Mouse (Mus musculus): ENCODE results near the gene Cdc14b.

The Cdc14b gene

DNA sequence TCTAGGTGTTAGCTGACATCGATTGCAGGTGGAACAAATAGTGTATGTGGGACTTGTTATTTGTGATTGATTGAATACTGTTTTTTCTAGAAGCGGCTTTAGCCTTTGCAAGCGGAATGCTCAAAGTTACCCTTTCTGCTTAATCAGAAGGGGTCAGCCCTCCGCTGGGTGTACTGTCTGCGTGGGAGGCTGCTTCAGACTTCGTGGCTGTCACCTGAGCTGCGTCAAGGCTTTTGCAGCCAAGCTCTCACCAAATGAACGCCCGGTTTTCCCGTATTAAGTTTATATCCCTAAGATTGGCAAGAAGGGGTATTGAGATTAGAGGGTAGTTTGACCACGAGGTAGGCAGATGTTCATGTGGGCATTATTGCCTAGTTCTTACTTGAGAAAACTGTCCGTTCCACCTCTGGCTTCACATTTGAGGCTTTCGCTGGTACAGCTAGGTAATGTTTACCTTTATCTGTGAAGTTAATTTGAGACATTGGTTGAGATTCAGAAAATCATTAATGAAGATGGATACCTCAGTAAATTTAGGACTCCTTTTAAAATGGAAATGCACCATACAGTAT, 111.9 kb downstream of the Cdc14b start:
- no peak for DNase-seq

DNA sequence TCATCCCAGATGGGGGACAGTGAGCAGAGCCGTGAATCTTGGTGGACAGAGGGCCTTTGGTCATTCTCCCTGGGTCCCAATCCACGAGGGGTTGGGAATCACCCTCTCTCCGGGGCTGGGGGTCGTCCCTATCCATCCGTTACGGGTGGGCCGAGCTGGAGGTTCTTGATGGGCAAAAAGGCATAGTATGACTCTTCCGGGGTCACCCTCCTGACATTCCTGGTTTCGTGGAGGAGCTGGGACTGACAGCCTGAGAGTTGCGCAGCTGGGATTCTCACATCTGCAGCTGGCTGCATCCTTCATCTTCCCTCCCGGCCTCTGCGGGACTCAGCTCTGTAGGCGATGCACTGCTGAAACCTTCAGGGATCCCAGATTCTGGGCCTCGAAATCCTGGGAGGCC, 112.5 kb downstream of the Cdc14b start:
- DNase-seq: peak; percentile 17

DNA sequence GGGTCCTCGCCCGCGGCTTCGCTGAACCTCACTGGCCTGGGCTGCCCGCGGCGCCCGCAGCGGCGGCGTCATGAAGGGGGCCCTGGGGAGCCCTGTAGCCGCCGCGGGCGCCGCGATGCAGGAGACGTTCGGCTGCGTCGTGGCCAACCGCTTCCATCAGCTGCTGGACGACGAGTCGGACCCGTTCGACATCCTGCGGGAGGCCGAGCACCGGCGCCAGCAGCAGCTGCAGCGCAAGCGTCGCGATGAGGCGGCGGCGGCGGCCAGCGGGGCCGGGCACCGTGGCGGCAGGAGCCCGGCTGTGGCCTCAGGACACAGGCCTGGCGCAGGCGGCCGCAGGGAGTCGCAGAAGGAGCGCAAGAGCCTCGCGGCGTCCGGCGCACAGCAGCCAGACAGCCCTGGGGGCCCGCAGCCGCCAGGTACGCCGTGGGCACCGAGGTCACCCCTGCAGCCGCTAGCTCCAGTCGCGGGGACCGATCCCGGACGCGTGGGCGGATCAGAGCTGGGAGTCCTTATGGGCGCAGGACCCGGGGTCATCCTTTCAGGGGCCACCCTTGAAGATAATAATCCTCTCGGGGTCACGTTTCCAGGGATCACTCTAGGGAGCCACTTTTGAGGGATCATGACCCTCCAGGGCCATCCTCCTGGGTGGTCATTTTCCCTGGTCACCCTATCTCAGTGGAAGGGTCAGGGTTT, 113.0 kb downstream of the Cdc14b start:
- peak; percentile 34 for DNase-seq

DNA sequence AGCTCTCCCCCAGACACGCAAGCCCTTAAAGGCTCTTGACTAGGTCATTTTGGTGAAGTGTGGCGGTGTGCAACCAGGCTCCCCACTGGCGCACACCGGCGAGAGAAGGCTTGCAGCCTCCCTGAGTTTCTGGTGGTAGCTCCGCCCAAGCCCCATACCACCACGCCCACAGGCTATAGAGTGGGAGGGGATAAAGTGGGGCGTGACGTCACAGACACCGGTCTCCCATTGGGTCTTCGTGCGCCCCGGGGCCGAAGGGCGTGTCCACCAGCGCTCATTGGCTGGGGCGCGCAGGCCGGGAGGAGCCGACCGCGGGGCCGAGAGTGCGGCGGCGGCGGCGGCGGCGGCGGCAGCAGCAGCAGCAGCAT, 113.6 kb downstream of the Cdc14b start, which contains the start of gene Habp4:
Gene Habp4, plus strand, starts transcription at position 277 of the 368 bp plus-strand sequence.
- peak; percentile 98 for DNase-seq

- no peak for DNase-seq
Observed at GRCm38 (mm10) chr13:64156966-64157365, 118.1 kb downstream of the Cdc14b start.

DNA sequence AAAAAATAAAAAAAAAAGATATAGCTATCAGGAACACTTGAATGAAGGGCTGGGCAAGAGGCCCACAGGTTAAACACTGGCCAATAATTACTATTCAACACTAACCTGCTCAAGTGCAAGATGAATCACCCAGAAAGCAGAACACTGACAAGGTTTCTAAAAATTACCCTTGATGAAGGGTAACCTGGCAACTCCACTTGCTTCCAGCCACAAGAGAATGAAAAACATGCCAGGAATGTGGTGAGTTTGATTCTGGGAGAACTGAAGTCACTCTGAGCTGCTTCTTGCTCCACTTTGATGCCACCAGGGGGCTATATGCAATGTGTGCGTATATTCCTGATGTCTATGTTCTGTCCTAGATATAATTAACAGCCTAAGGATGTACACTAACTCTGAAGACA, 119.9 kb downstream of the Cdc14b start:
- DNase-seq: peak; percentile 68

DNA sequence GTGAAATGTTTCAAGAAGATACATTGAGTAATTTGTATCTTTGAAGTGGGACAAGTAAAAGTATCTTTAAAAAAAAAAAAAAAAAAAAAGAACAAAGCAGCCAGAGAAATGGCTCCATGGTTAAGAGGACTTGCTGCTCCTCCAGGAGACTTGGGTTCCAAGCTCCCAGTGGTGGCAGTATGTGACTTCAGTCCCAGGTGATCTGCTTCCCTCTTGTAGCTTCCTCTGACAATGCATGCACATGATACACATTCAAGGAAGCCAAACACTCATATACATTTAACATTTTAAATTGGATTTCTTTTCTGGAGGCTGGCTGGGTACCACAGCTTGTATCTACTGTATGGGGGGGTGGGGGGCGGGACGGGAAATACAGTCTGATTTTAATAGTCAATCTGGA, 120.4 kb downstream of the Cdc14b start:
- DNase-seq: no peak

DNA sequence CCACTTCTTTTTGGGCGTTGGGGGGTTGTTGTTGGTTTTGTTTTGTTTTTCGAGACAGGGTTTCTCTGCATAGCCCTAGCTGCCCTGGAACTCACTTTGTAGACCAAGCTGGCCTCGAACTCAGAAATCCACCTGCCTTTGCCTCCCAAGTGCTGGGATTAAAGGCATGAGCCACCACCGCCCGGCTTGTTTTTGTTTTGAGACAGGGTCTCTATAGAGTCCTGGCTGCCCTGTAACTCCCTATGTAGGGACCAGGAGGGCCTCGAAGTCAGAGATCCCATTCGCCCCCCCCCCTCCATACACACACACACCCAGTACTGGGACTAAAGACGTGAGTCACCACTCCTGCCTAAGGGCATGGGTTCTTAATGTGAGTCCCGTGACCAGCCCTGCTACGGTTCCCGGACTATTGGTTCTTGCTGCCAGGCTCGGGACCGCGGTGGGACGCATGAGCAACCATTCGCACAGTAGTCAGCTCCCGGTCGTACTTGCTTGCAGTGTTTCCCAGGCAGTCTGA, 121.3 kb downstream of the Cdc14b start:
- DNase-seq: peak; percentile 90

GRCm38 (mm10) chr13:64153083-64153682, 121.9 kb downstream of the Cdc14b start, which contains the start of gene Zfp367:
Gene Zfp367, minus strand, starts transcription at chr13:64153202.
- DNase-seq: peak; percentile 99

GRCm38 (mm10) chr13:64152671-64153082, 122.4 kb downstream of the Cdc14b start:
- DNase-seq: no peak

- DNase-seq: peak; percentile 85
Observed at GRCm38 (mm10) chr13:64152241-64152669, 122.8 kb downstream of the Cdc14b start.

- DNase-seq: no peak
Observed at GRCm38 (mm10) chr13:64150121-64150520, 125.0 kb downstream of the Cdc14b start.
